ENCODE assay signal across 23 mouse cellular contexts in the genomic region with DNA sequence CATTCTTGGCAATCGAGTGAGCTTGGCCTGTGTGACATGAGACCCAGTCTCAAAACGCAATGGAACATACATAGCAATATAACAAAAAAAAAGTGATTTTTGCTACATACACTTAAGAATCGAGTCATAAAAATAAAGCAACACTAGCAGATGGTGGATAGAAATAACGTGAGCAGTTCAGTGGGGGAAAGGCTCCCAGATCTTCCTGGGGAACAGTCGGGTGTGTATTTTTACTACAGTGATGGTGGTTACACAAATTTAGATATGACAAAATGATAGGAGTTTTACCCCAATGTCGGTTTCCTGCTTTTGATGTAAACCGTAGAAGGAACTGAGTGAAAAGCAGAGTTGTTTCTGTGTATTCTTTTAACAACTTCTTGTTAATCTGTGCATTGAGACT. TPM values are rescaled to one million over a fixed set of nuclear protein-coding genes. Genes with fewer than 3 reads are reported as not detected.
"Had no signal": no experiment of that assay in that cellular context is flagged by ENCODE, and none has a peak within 500 bp of the region (broad histone marks: within the 10 kb centered on the region; RNA-seq: fewer than 3 reads in every experiment).

No protein-coding gene starts in this region.

- H3K36me3 ChIP-seq: heart, embryonic 10.5 days; heart, embryonic 12.5 days; hindbrain, embryonic 12.5 days; intestine, embryonic 15.5 days; limb, embryonic 13.5 days; limb, embryonic 15.5 days; liver, embryonic 12.5 days had no signal

- ATAC-seq: inflammation-experienced regulatory T-cells, adult 6 months; liver, embryonic 12.5 days had no signal

- H3K4me3 ChIP-seq: liver, embryonic 12.5 days had no signal

- DNase-seq: gastrocnemius, adult 2 months; gastrocnemius, postnatal 10 days; gastrocnemius, postnatal 25 days; heart, postnatal 10 days; heart, postnatal 4 days; kidney, adult 18-20 months; kidney, adult 8-10 months; kidney, postnatal 14 days; kidney, postnatal 36 days; layer of hippocampus, adult 9-11 months; left cerebral cortex, postnatal 4 days had no signal

- H3K9me3 ChIP-seq: heart, embryonic 10.5 days; intestine, embryonic 15.5 days; limb, embryonic 15.5 days; liver, embryonic 12.5 days had no signal

- H3K27ac ChIP-seq: gastrocnemius, adult 2 months; heart, embryonic 10.5 days; hindbrain, embryonic 12.5 days; intestine, embryonic 15.5 days; kidney, postnatal 0 days; limb, embryonic 13.5 days; limb, embryonic 15.5 days; liver, embryonic 12.5 days had no signal

- H3K9ac ChIP-seq: heart, embryonic 12.5 days; limb, embryonic 13.5 days; limb, embryonic 15.5 days; liver, embryonic 12.5 days had no signal

RNA-seq across cellular contexts. Expression of a gene that starts 1.0 kb away (rescaled TPM):
- polyA plus RNA-seq: inflammation-experienced regulatory T-cells, adult 6 months; kidney, embryonic 14.5 days had no signal

RNA-seq across cellular contexts. Expression of a gene that starts 51.1 kb away (rescaled TPM):
- polyA plus RNA-seq: hindbrain, embryonic 14.5 days; inflammation-experienced regulatory T-cells, adult 6 months; liver, adult 2 months; liver, embryonic 12.5 days had no signal
